Mouse (Mus musculus) gastrocnemius, adult 2 months (tissue): ENCODE data around the gene Tmcc1. TPM values are rescaled to one million over a fixed set of nuclear protein-coding genes. Genes with fewer than 3 reads are reported as not detected.

Source experiments
- DNase-seq: peaks from one replicate; pipeline ENCODE4 v3.0.0; 2022
- H3K27ac ChIP-seq: fragments of 200-600 bp; 2 replicates; pipeline ENCODE4 v1.8.1; 2022; ENCODE audit warnings: mild to moderate bottlenecking
- H3K4me3 ChIP-seq: fragments of 200-600 bp; 2 replicates; pipeline ENCODE4 v1.8.1; 2022; ENCODE audit warnings: mild to moderate bottlenecking, moderate library complexity
- CTCF ChIP-seq: fragments of 200-600 bp; IDR thresholded peaks from 2 replicates; pipeline ENCODE4 v1.8.1; 2022; ENCODE audit warnings: antibody characterized with exemption, mild to moderate bottlenecking, moderate library complexity
- intact Hi-C: fragments of 180-260 bp; cut with DNase I; formaldehyde crosslinking; loops from one replicate; pipeline ENCODE4 v1.15.1; 2025
- total RNA-seq, 2 experiments: library from RNA; stranded (reverse); gene quantifications; 2 replicates each; pipeline ENCODE4 v1.2.3; 2021

Gene Tmcc1
- total RNA-seq, 2 experiments from 2014 or later = 45.9 to 59.9 TPM

GRCm38 (mm10) chr6:116058541-116059300 lies 134.6 kb downstream of the Tmcc1 start:
- Histone ChIP-seq H3K27ac (peak overlapping the region; percentile 63), H3K4me3 (0 out of 2 replicates have a peak overlapping the region, but pooled peaks have one; percentile 0)
- TF ChIP-seq CTCF = no peak
- intact Hi-C loops = no loop called here
- peak; percentile 35 for DNase-seq

DNA sequence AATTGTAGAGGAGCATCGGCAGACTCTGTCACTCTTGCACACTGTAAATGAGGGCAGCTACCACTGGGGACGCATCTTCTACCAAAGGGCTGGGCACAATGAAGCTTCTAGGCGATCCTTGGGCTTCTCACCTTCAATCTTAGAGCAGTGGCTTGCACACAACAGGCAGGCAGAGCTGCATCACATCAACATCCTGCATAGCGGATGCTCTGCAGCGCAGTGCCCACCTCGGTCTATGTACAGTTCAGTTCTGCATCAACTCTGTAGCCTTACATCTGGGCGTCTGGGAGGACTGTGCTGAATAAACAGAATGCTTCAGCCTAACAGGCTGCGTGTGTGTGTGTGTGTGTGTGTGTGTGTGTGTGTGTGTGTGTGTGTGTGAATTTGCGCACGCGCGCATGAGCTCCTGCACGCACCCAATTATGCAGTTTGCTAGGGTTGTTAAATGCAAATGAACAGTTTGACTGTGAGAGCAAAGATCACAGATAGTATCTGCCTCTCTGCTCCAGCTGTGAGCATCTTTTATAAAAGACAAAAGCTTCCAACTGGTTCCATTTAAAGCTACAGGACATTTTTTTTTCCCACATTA lies 136.5 kb downstream of the Tmcc1 start:
- Histone ChIP-seq H3K27ac (peak overlapping the region; percentile 84), H3K4me3 (peak overlapping the region; percentile 42)
- intact Hi-C loops = no loop called here
- no peak for TF ChIP-seq CTCF
- DNase-seq = no peak

- H3K27ac ChIP-seq = peak overlapping the region; percentile 84
- intact Hi-C loops = no loop called here
- no peak for TF ChIP-seq CTCF
- peak overlapping the region; percentile 42 for H3K4me3 ChIP-seq
- no peak for DNase-seq
These were observed 137.5 kb downstream of the Tmcc1 start for GRCm38 (mm10) chr6:116055766-116056165.

DNA sequence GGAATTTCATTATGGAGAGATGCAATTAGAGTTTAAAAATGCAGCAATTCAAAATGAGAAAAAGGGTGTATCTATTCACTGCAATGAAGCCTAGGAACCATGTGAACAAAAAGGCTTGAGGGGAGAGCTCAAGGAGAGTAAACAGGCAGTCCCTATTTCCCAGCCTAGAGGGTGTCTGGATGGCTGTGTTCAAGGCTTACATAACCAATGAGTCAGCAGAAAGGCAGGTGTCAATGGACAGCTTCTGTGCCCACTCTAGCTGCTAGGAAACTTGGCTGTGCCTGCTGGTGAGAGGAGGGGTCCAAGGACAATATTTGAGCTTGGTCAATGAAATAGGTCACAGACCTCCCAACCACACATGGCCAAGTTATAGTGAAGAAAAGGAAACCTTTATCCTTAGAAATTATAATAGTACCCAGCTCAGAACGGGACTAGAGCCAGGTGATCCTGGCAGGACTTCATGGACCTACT lies 138.2 kb downstream of the Tmcc1 start:
- intact Hi-C loops = no loop called here
- DNase-seq = peak; percentile 65
- Histone ChIP-seq H3K27ac (peak overlapping the region; percentile 84), H3K4me3 (peak overlapping the region; percentile 42)
- peak; percentile 5; the same call in 1 of the 2 replicates for TF ChIP-seq CTCF

DNA sequence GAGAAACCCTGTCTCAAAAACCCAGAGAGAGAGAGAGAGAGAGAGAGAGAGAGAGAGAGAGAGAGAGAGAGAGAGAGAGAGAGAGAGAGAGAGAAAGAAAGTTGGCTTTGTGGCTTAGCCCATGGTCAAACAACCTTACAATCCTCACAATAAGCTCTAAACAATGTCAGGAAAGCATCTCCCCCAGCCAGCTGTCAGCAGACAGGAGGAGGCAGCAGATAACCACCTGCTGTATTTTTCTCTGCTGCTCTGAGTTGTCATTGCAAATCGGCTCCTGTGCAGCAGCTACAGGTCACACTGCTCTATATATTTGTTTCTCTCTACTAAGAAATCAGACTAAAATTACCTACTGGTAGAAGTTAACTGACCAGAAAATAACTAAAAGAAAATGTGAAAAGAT lies 145.4 kb downstream of the Tmcc1 start:
- intact Hi-C loops = no loop called here
- DNase-seq = no peak
- Histone ChIP-seq H3K27ac (peak overlapping the region; percentile 79), H3K4me3 (no peak overlapping the region)
- TF ChIP-seq CTCF = no peak

DNA sequence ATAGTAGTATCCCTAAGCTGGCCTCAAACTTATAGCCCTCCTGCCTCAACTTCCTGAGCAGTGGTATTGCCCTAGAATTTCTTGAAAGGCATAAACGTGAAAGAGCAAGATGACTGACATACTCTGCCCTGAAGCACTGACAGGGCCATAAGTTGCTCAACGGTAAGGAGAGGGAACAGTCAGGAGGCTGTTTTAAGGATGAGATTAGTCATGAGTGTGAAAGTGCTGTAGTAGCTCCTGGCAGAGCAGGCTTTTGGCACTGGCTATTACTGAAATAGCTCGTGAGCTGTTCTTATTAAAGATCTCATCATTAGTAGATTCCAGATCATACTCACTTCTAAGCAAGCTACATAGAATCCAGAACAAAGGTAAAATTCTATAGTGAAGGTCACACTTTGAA lies 145.9 kb downstream of the Tmcc1 start:
- intact Hi-C loops = no loop called here
- Histone ChIP-seq H3K4me3 (peak overlapping the region; percentile 5; the same call in 1 of the 2 replicates), H3K27ac (peak overlapping the region; percentile 79)
- peak; percentile 66 for DNase-seq
- TF ChIP-seq CTCF = no peak

DNA sequence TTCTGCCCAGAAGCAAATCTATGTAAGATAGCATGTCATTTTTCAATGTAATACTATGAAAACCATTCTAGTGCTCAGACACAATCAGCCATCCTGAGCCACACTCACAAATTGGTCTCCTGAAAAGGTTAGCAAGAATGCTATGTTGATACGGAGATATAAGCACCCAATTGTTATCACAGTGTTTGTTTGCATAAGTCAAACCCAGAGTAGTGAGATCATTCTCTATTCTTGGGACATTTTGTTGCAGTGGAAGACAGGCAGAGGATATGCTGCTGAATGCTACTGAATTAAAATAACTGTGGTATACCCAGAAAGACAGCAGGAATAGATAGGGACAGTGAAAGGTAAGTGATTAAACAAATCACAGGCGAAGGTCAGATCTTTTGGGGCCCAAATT lies 149.2 kb downstream of the Tmcc1 start:
- intact Hi-C loops = no loop called here
- H3K27ac ChIP-seq = peak overlapping the region; percentile 64
- no peak overlapping the region for H3K4me3 ChIP-seq
- DNase-seq = no peak
- no peak for TF ChIP-seq CTCF

DNA sequence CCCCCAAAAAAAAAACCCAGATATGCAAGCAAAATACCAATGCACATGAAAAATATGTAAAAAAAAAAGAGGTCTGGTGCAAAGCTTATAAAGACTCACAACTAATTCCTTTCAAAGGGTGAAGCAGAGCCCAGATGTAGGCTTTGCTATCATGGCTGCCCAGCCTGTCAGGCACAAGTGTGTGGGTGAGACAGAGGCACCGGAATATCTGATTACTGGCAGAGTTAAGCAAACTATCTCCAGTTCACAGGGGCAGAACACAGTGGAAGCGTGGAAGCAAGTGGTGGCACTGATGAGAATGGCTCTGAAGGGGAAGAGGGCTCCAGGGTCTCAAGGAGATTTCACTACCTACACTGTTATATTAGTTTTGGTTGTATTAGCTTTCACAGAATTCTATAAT lies 155.1 kb downstream of the Tmcc1 start:
- Histone ChIP-seq H3K4me3 (peak overlapping the region; percentile 37; the same call in 1 of the 2 replicates), H3K27ac (peak overlapping the region; percentile 91)
- intact Hi-C loops = no loop called here
- TF ChIP-seq CTCF = no peak
- no peak for DNase-seq

GRCm38 (mm10) chr6:116037281-116037831 lies 155.9 kb downstream of the Tmcc1 start:
- intact Hi-C loops = loop anchor here (1.0 kb wide), 1 partner anchor 36 kb away; no protein-coding TSS in a partner anchor
- H3K4me3 ChIP-seq = peak overlapping the region; percentile 37
- peak overlapping the region; percentile 91 for H3K27ac ChIP-seq
- DNase-seq = peak; percentile 61
- no peak for TF ChIP-seq CTCF

DNA sequence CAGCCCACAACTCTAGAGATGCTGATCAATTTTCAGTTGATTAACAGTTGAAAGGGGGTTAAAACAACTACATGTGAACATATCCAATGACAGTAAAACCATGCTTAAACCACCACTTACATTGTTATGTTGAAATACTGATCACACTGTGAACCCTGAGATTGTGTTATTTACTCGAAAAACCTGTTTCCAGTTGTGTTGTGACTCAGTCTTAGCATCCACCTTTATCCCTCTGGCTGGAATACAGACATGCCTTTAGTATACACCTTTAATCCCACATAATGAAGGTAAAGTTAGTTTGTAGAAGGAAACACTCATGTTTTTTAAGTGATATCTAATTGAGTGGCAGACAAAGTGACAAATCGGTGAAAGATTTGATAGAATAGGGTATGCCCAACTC lies 156.7 kb downstream of the Tmcc1 start:
- intact Hi-C loops = no loop called here

DNA sequence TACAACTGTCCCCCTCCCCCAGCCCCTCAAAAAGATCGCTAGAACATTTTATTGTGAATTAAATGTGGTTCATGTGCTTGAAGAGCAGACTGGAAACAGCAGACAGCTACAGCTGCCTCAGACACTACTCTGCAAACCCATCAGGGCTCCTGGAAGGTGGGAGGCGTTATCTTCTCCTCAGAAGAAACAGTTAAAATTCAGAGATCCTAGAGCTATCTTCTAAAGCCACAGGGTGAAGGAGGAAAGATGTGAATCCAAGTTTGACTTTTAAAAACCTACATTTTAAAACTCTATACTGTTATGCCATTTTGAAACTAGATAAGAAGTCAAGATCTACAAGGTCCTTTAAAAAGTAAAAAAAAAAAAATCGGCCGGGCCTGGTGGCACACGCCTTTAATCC lies 162.2 kb downstream of the Tmcc1 start:
- no peak for DNase-seq
- no peak for TF ChIP-seq CTCF
- Histone ChIP-seq H3K27ac (no peak overlapping the region), H3K4me3 (no peak overlapping the region)
- intact Hi-C loops = loop anchor here (5.0 kb wide), 1 partner anchor 76 kb away; no protein-coding TSS in a partner anchor

More for the DNA sequence above, 156.7 kb downstream of the Tmcc1 start:
- DNase-seq = no peak
- Histone ChIP-seq H3K4me3 (peak overlapping the region; percentile 13; the same call in 1 of the 2 replicates), H3K27ac (peak overlapping the region; percentile 91)
- no peak for TF ChIP-seq CTCF

GRCm38 (mm10) chr6:116024666-116025065 lies 168.6 kb downstream of the Tmcc1 start:
- intact Hi-C loops = no loop called here
- Histone ChIP-seq H3K4me3 (no peak overlapping the region), H3K27ac (no peak overlapping the region)
- no peak for TF ChIP-seq CTCF
- DNase-seq = no peak

DNA sequence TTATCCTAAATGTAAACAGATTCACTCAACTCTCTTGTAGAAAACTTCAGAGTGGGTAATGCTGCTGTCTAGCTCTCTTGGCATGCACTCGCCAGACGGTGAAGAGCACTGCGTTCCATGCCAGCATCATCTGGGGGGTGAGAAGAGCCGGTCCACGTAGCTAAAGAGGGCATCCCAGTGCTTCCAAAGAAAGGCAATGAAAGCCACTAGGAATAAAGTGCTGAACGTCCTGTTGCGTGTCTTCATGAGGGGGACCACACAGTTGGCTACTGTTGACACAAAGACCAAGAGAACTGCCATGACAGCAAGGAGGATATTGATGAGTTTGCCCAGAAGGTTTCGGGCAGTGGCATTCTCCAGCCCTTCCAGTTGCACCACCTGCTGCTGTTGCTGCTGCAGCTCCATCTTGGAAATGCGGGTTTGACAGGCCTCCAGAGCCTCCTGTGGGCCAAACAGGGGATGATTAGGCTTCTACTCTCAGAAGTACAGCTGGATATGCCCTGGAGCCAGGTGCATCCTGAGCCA lies 171.3 kb downstream of the Tmcc1 start:
- intact Hi-C loops = no loop called here
- no peak for DNase-seq
- Histone ChIP-seq H3K4me3 (no peak overlapping the region), H3K27ac (no peak overlapping the region)
- TF ChIP-seq CTCF = no peak
